Mouse (Mus musculus) intestine, embryonic 14.5 days (tissue): ENCODE data around the gene Rffl. TPM values are rescaled to one million over a fixed set of nuclear protein-coding genes. Genes with fewer than 3 reads are reported as not detected.

Experiments used
- ATAC-seq: fragments of 200-750 bp; cut with Nextera tagmentation; replicated peaks from 2 replicates; pipeline ENCODE4 v1.8.0; 2017; ENCODE audit warnings: low read depth, moderate number of reproducible peaks, moderate TSS enrichment, moderate library complexity; ENCODE audit not compliant: low FRiP score, low TSS enrichment
- DNase-seq: peaks from one replicate; pipeline ENCODE4 v3.0.0-alpha.2; 2018; ENCODE audit warnings: low spot score
- H3K27ac ChIP-seq: fragments of 300-500 bp; sonication (generic); 2 replicates; pipeline ENCODE4 v1.5.1; 2014; ENCODE audit warnings: low read depth, mild to moderate bottlenecking, control low read depth
- H3K27me3 ChIP-seq: fragments of 300-500 bp; sonication (generic); replicated peaks from 2 replicates; pipeline ENCODE4 v1.6.1; 2014; ENCODE audit warnings: low read length, control low read depth; ENCODE audit not compliant: control insufficient read depth, insufficient read depth
- H3K36me3 ChIP-seq: fragments of 300-500 bp; sonication (generic); 2 replicates; pipeline ENCODE4 v1.6.1; 2014; ENCODE audit warnings: low read length, control low read depth; ENCODE audit not compliant: control insufficient read depth, insufficient read depth
- H3K4me1 ChIP-seq: fragments of 300-500 bp; sonication (generic); replicated peaks from 2 replicates; pipeline ENCODE4 v1.6.1; 2014; ENCODE audit warnings: low read length, control low read depth, mixed read lengths; ENCODE audit not compliant: control insufficient read depth, insufficient read depth
- H3K4me2 ChIP-seq: fragments of 300-500 bp; sonication (generic); 2 replicates; pipeline ENCODE4 v1.6.1; 2014; ENCODE audit warnings: low read length
- H3K4me3 ChIP-seq: fragments of 300-500 bp; sonication (generic); 2 replicates; pipeline ENCODE4 v1.5.1; 2014; ENCODE audit warnings: low read depth, low read length, control low read depth, mixed read lengths
- H3K9ac ChIP-seq: fragments of 300-500 bp; sonication (generic); 2 replicates; pipeline ENCODE4 v1.6.1; 2014; ENCODE audit warnings: mild to moderate bottlenecking, low read length
- H3K9me3 ChIP-seq: fragments of 300-500 bp; sonication (generic); 2 replicates; pipeline ENCODE4 v1.6.1; 2016; ENCODE audit warnings: low read length, control low read depth; ENCODE audit not compliant: control insufficient read depth
- WGBS: fragments of 180-500 bp; shearing (Covaris S2); extraction: QIAGEN DNeasy Blood & Tissue Kit; methylation state at CpG from one replicate; pipeline ENCODE4 v1.1.7; 2014; 5-methylcytosine and 5-hydroxymethylcytosine counted together
- polyA plus RNA-seq: library from polyadenylated mRNA; unstranded; fragments of >200 nt; fragmentation: Nextera tagmentation; extraction: Ambion mirVana; gene quantifications from 2 replicates; pipeline ENCODE4 v1.2.1, GENCODE M21; 2014

Rffl gene
- polyA plus RNA-seq, 1 experiment from 2014 or later: 12.1 TPM

GRCm38 (mm10) chr11:82866850-82867564 lies 4.0 kb downstream of the Rffl start:
- WGBS: 29% methylated on average over 7 of the region's 7 CpGs
- no peak for ATAC-seq
- H3K4me3 ChIP-seq: no peak overlapping the region

GRCm38 (mm10) chr11:82865957-82866356 lies 5.1 kb downstream of the Rffl start:
- no peak overlapping the region for H3K27ac ChIP-seq
- ATAC-seq: no peak
- 80% methylated on average over 10 of the region's 10 CpGs for WGBS

More at GRCm38 (mm10) chr11:82866850-82867564, 4.0 kb downstream of the Rffl start:
- no peak overlapping the region for H3K27ac ChIP-seq
- peaks cover 6% of the 10 kb centered on the region; the same call in 1 of the 2 replicates for H3K4me1 ChIP-seq
- H3K36me3 ChIP-seq: no peaks in the 10 kb centered on the region
- no peak overlapping the region for H3K9ac ChIP-seq
- H3K27me3 ChIP-seq: no peaks in the 10 kb centered on the region
- DNase-seq: no peak
- no peak overlapping the region for H3K4me2 ChIP-seq
- no peaks in the 10 kb centered on the region for H3K9me3 ChIP-seq

GRCm38 (mm10) chr11:82863488-82863931 lies 7.5 kb downstream of the Rffl start:
- no peak overlapping the region for H3K27ac ChIP-seq
- no peaks in the 10 kb centered on the region for H3K9me3 ChIP-seq
- no peak overlapping the region for H3K4me3 ChIP-seq
- WGBS: 49% methylated on average over 4 of the region's 4 CpGs
- H3K4me2 ChIP-seq: no peak overlapping the region
- H3K4me1 ChIP-seq: 0 out of 2 replicates have a peak, but pooled peaks cover 3% of the 10 kb centered on the region
- no peaks in the 10 kb centered on the region for H3K27me3 ChIP-seq
- no peak overlapping the region for H3K9ac ChIP-seq
- DNase-seq (no peak), ATAC-seq (0 out of 2 replicates have a peak, but pooled peaks have one; percentile 43)
- H3K36me3 ChIP-seq: no peaks in the 10 kb centered on the region

More at GRCm38 (mm10) chr11:82865957-82866356, 5.1 kb downstream of the Rffl start:
- DNase-seq: no peak
- Histone ChIP-seq H3K36me3 (no peaks in the 10 kb centered on the region), H3K27me3 (no peaks in the 10 kb centered on the region), H3K4me3 (no peak overlapping the region), H3K4me2 (no peak overlapping the region), H3K4me1 (peaks cover 9% of the 10 kb centered on the region; the same call in 1 of the 2 replicates), H3K9me3 (no peaks in the 10 kb centered on the region), H3K9ac (no peak overlapping the region)

GRCm38 (mm10) chr11:82863059-82863458 lies 8.0 kb downstream of the Rffl start:
- Histone ChIP-seq H3K4me1 (0 out of 2 replicates have a peak, but pooled peaks cover 3% of the 10 kb centered on the region), H3K9me3 (no peaks in the 10 kb centered on the region), H3K27me3 (no peaks in the 10 kb centered on the region), H3K9ac (no peak overlapping the region), H3K4me3 (no peak overlapping the region), H3K36me3 (no peaks in the 10 kb centered on the region), H3K4me2 (no peak overlapping the region), H3K27ac (no peak overlapping the region)
- WGBS: 78% methylated on average over 2 of the region's 2 CpGs
- no peak for DNase-seq
- no peak for ATAC-seq

DNA sequence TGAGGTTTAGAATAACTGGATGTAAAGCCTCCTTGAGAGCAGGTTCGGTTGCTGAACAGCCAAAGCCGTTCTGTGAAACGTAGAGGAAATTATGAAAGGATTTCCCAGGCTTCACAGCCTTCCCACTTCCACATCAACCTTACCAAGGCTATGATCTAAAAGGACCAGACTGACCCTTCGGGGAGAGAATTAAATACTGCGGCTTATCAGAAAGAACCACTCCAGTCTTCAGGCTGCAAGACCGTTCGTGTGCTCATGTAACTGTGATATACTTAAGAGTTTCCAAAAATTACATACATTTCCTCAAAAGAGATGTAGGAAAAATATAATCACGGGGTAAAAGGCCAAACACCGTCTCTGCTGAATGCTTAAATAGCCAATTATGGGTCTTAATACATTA lies 8.4 kb downstream of the Rffl start:
- no peak for ATAC-seq
- no peak overlapping the region for H3K9ac ChIP-seq
- no peak overlapping the region for H3K27ac ChIP-seq

DNA sequence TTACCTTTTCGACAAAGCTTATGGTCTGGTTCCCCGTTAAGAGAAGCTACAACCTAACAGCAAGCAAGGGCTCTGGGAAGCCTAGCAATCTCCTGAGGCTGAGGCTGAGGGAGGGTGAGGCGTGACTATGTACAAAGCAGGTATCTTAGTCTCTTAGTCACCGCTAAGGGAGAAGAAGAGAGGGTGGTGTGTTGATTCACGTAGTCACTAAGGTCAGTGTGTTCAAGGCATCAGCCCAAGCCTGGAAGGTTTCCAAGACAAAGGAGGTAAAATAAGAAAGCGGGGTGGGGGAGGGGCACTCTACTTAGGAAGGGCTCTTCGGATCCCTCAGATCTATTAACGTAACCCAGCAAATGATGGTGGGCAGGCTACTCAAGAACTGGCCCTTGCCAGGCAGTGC lies 9.5 kb downstream of the Rffl start:
- no peaks in the 10 kb centered on the region for H3K9me3 ChIP-seq

More for the DNA sequence above, 8.4 kb downstream of the Rffl start:
- no peak for DNase-seq
- WGBS: 88% methylated on average over 9 of the region's 9 CpGs
- H3K9me3 ChIP-seq: no peaks in the 10 kb centered on the region
- H3K4me1 ChIP-seq: 0 out of 2 replicates have a peak, but pooled peaks cover 3% of the 10 kb centered on the region
- H3K36me3 ChIP-seq: no peaks in the 10 kb centered on the region
- H3K4me3 ChIP-seq: no peak overlapping the region
- no peak overlapping the region for H3K4me2 ChIP-seq
- no peaks in the 10 kb centered on the region for H3K27me3 ChIP-seq

DNA sequence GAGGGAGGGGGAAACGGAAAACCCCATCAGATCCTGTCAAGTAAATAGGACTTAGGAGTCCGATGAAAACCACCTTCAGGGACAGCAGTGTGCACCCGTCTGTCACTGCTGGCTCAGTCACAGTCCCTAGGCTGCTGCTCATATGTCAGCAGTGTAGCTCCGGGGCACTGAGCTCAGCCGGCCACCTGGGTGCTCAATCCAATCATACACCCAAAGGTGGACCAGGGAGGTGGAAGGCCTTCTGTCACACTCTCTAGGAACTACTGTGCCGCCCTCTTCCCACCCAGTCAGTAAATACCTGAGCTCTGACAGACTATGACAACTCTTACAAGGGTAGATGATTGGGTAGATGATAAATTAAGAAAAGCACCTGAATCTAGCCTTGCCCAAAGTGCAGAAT lies 10.3 kb downstream of the Rffl start:
- H3K4me1 ChIP-seq: 0 out of 2 replicates have a peak, but pooled peaks cover 3% of the 10 kb centered on the region
- 87% methylated on average over 6 of the region's 6 CpGs for WGBS
- H3K9ac ChIP-seq: no peak overlapping the region
- no peaks in the 10 kb centered on the region for H3K27me3 ChIP-seq
- no peak overlapping the region for H3K27ac ChIP-seq
- H3K4me2 ChIP-seq: no peak overlapping the region
- ATAC-seq (no peak), DNase-seq (no peak)
- no peaks in the 10 kb centered on the region for H3K9me3 ChIP-seq
- H3K4me3 ChIP-seq: no peak overlapping the region
- H3K36me3 ChIP-seq: no peaks in the 10 kb centered on the region

More for the DNA sequence above, 9.5 kb downstream of the Rffl start:
- DNase-seq: no peak
- 0 out of 2 replicates have a peak, but pooled peaks cover 3% of the 10 kb centered on the region for H3K4me1 ChIP-seq
- 67% methylated on average over 8 of the region's 8 CpGs for WGBS
- H3K36me3 ChIP-seq: no peaks in the 10 kb centered on the region
- no peak overlapping the region for H3K27ac ChIP-seq
- H3K9ac ChIP-seq: no peak overlapping the region
- no peaks in the 10 kb centered on the region for H3K27me3 ChIP-seq
- H3K4me2 ChIP-seq: no peak overlapping the region
- no peak overlapping the region for H3K4me3 ChIP-seq
- ATAC-seq: no peak

DNA sequence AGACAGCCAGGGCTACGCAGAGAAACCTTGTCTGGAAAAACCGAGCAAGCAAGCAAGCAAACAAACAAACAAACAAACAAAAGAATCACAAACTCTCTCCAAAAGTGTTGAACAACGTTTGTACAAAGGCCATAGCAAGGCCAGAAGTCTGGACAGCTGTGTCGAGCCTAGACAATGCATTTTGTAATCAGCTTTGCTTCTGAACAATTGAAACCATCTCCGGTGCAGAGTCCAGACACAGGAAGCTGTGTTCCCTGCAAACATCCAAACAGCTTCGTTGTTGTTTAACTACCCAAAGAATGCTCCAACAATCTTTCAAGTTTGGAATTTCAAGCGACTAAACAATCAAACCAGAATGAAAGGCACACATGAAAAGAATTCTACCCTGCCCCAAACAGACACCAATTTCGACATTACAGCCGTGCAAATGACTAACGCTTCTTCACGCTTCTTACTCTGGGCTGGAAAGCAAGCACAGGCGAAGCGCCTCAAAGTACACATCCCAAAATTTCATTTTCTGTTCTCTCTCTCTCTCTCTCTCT lies 13.6 kb downstream of the Rffl start:
- no peak overlapping the region for H3K4me3 ChIP-seq
- H3K36me3 ChIP-seq: no peaks in the 10 kb centered on the region
- no peak overlapping the region for H3K9ac ChIP-seq
- no peak for ATAC-seq
- no peaks in the 10 kb centered on the region for H3K27me3 ChIP-seq
- WGBS: 78% methylated on average over 13 of the region's 13 CpGs
- no peaks in the 10 kb centered on the region for H3K9me3 ChIP-seq
- DNase-seq: no peak
- no peak overlapping the region for H3K27ac ChIP-seq
- H3K4me2 ChIP-seq: no peak overlapping the region
- 0 out of 2 replicates have a peak, but pooled peaks cover 3% of the 10 kb centered on the region for H3K4me1 ChIP-seq
